Mouse (Mus musculus) stomach, embryonic 14.5 days (tissue): ENCODE measurements around the gene Xkr8. TPM values are rescaled to one million over a fixed set of nuclear protein-coding genes. Genes with fewer than 3 reads are reported as not detected.
"Not testable (repeated sequence)": the region's sequence is repeated elsewhere in the genome, so short reads cannot be mapped to it uniquely, and the experiment has no call there.

Source experiments
- ATAC-seq: fragments of 200-750 bp; cut with Nextera tagmentation; 2 replicates; pipeline ENCODE4 v1.8.0; 2017; ENCODE audit warnings: low read depth, moderate TSS enrichment; ENCODE audit not compliant: insufficient number of reproducible peaks, insufficient read depth, low FRiP score
- H3K27ac ChIP-seq: fragments of 300-500 bp; sonication (generic); 2 replicates; pipeline ENCODE4 v1.5.1; 2014; ENCODE audit warnings: mild to moderate bottlenecking, low read length, moderate library complexity, mixed read lengths
- H3K27me3 ChIP-seq: fragments of 300-500 bp; sonication (generic); 2 replicates; pipeline ENCODE4 v1.6.1; 2014; ENCODE audit warnings: low read length, control low read depth, mixed read lengths; ENCODE audit not compliant: control insufficient read depth, insufficient read depth
- H3K36me3 ChIP-seq: fragments of 300-500 bp; sonication (generic); 2 replicates; pipeline ENCODE4 v1.6.1; 2014; ENCODE audit warnings: mild to moderate bottlenecking, control low read depth, low read length, moderate library complexity, mixed read lengths; ENCODE audit not compliant: control insufficient read depth, insufficient read depth
- H3K4me1 ChIP-seq: fragments of 300-500 bp; sonication (generic); 2 replicates; pipeline ENCODE4 v1.6.1; 2014; ENCODE audit warnings: low read length, control low read depth, mixed read lengths; ENCODE audit not compliant: control insufficient read depth, insufficient read depth
- H3K4me2 ChIP-seq: fragments of 300-500 bp; sonication (generic); replicated peaks from 2 replicates; pipeline ENCODE4 v1.6.1; 2014; ENCODE audit warnings: low read depth, low read length, control low read depth
- H3K4me3 ChIP-seq: fragments of 300-500 bp; sonication (generic); 2 replicates; pipeline ENCODE4 v1.5.1; 2014; ENCODE audit warnings: low read depth, low read length, control low read depth
- H3K9ac ChIP-seq: fragments of 300-500 bp; sonication (generic); replicated peaks from 2 replicates; pipeline ENCODE4 v1.6.1; 2014; ENCODE audit warnings: low read depth, mild to moderate bottlenecking, control low read depth, low read length, moderate library complexity, mixed read lengths
- H3K9me3 ChIP-seq: fragments of 300-500 bp; sonication (generic); 2 replicates; pipeline ENCODE4 v1.6.1; 2016; ENCODE audit warnings: low read depth, low read length, control low read depth; ENCODE audit not compliant: control insufficient read depth
- WGBS: fragments of 180-500 bp; shearing (Covaris S2); extraction: QIAGEN DNeasy Blood & Tissue Kit; methylation state at CpG from one replicate; pipeline ENCODE4 v1.1.7; 2014; 5-methylcytosine and 5-hydroxymethylcytosine counted together
- polyA plus RNA-seq: library from polyadenylated mRNA; unstranded; fragments of >200 nt; fragmentation: Nextera tagmentation; extraction: Ambion mirVana; gene quantifications from 2 replicates; pipeline ENCODE4 v1.2.1, GENCODE M21; 2014

Gene Xkr8
- 4.1 and 6.3 TPM in 2 replicates for polyA plus RNA-seq

DNA sequence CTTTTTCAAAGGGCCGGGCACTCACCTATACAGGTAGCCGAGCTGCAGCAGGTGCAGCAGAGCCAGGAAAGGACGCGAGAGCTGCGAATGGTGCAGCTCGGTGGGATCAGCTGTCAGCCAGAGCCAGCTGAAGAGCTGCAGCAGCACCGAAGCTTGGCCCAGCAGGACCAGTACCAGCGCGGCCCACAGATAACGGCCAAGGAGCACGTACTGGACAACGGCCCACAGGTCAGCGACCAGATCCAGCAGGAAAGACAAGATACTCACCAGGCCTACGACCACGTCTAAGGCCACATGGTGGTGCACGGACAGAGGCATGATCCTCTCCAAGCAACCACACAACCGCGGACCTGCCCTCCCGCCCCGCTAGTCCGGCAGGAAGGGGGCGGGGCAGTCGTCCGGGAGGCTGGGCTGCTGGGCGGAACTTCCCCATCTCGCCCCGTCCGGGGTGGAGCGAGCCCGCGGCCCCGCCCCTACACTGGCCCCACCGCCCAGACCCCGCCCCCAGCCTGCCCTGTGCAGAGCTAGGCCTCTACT is at the start of gene Xkr8:
Xkr8 (minus strand) TSS at position 399 of the 537 bp plus-strand sequence.
- no peak within 1 kb of the TSS for H3K27ac ChIP-seq
- H3K4me3 ChIP-seq, result peak within 1 kb of the TSS; percentile 52
- peak within 1 kb of the TSS; percentile 52 for H3K9ac ChIP-seq
- no peaks in the 10 kb centered on the region for H3K4me1 ChIP-seq
- 2% methylated on average over 33 of the region's 34 CpGs for WGBS
- H3K36me3 ChIP-seq, result no peaks in the 10 kb centered on the region
- H3K27me3 ChIP-seq, result no peaks in the 10 kb centered on the region
- peak; percentile 93 for ATAC-seq
- no peaks in the 10 kb centered on the region for H3K9me3 ChIP-seq
- peak within 1 kb of the TSS; percentile 94 for H3K4me2 ChIP-seq

DNA sequence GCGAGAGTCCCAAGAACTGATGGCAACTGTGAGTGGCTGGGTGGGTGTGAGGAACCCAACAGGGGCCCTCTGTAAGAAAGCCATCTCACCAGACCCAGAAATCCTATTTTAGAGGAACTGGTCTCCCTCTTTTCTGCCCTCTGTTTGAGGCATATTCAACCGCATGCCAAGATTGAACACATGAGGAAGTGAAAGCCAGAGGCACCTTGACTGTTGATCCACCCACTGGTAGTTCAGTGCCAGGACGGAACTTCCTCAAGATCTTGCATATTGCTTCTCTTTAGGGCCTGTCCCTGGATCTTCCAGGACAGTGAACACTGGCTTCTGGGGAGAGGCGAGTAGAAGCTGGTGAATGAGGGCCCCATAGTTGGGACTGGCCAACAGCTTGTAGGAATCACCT is 47.9 kb upstream of the Xkr8 start:
- no peak for ATAC-seq
- H3K27me3 ChIP-seq, result no peaks in the 10 kb centered on the region
- no peak overlapping the region for H3K27ac ChIP-seq
- H3K36me3 ChIP-seq, result peaks cover 41% of the 10 kb centered on the region
- WGBS, result 85% methylated on average over 4 of the region's 4 CpGs
- no peaks in the 10 kb centered on the region for H3K4me1 ChIP-seq
- no peak overlapping the region for H3K4me3 ChIP-seq
- no peaks in the 10 kb centered on the region for H3K9me3 ChIP-seq
- H3K4me2 ChIP-seq, result no peak overlapping the region
- no peak overlapping the region for H3K9ac ChIP-seq

DNA sequence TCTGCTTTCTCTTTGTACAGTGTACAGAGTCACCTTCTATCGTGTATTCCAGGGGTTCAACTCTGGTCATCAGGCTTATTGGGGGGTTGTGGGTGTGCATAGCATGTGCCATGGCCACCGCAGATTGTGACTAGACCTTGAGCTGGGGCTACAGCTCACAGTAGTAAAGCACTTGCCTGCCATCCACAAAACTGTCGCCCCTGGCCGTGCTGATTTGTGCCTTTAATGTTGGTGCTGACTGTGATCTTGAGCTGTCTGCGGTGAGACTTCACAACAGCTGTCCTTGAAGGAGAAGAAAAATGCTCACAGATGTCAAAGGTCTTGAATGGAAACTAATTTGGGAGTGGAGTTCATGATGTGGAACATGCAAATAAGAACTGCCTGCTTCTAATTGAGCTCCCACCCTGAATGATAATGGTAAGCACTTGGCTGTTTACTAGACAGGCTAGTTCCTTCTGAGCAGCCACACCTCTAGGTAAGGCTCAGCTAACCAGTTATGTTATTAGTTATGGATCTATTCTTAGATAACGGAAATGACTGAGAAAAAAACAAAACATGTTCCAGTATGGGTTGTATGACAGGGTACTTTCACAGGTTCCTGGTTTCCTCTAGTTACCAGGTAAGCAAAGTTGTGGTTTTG is 46.3 kb upstream of the Xkr8 start:
- Histone ChIP-seq H3K4me3 (no peak overlapping the region), H3K4me1 (no peaks in the 10 kb centered on the region), H3K9me3 (no peaks in the 10 kb centered on the region), H3K27ac (no peak overlapping the region), H3K36me3 (peaks cover 55% of the 10 kb centered on the region), H3K27me3 (no peaks in the 10 kb centered on the region), H3K9ac (no peak overlapping the region), H3K4me2 (no peak overlapping the region)
- WGBS, result 93% methylated on average over 6 of the region's 6 CpGs
- no peak for ATAC-seq

GRCm38 (mm10) chr4:132776764-132777163 is 44.4 kb upstream of the Xkr8 start:
- 79% methylated on average over 5 of the region's 5 CpGs for WGBS
- no peaks in the 10 kb centered on the region for H3K9me3 ChIP-seq

GRCm38 (mm10) chr4:132774905-132775304 is 42.6 kb upstream of the Xkr8 start:
- no peak overlapping the region for H3K4me2 ChIP-seq
- no peaks in the 10 kb centered on the region for H3K27me3 ChIP-seq
- H3K4me3 ChIP-seq, result no peak overlapping the region
- WGBS, result 83% methylated on average over 3 of the region's 3 CpGs
- no peak overlapping the region for H3K27ac ChIP-seq
- no peak for ATAC-seq
- H3K9ac ChIP-seq, result no peak overlapping the region
- H3K9me3 ChIP-seq, result no peaks in the 10 kb centered on the region
- H3K36me3 ChIP-seq, result peaks cover 84% of the 10 kb centered on the region
- no peaks in the 10 kb centered on the region for H3K4me1 ChIP-seq

More at GRCm38 (mm10) chr4:132776764-132777163, 44.4 kb upstream of the Xkr8 start:
- H3K36me3 ChIP-seq, result peaks cover 72% of the 10 kb centered on the region
- no peak overlapping the region for H3K27ac ChIP-seq
- no peak overlapping the region for H3K9ac ChIP-seq
- no peaks in the 10 kb centered on the region for H3K4me1 ChIP-seq
- H3K27me3 ChIP-seq, result no peaks in the 10 kb centered on the region
- no peak overlapping the region for H3K4me3 ChIP-seq
- no peak overlapping the region for H3K4me2 ChIP-seq
- no peak for ATAC-seq

- no peak for ATAC-seq
- no peak overlapping the region for H3K9ac ChIP-seq
- H3K27ac ChIP-seq, result no peak overlapping the region
- H3K27me3 ChIP-seq, result no peaks in the 10 kb centered on the region
- H3K4me3 ChIP-seq, result no peak overlapping the region
- H3K4me1 ChIP-seq, result 0 out of 2 replicates have a peak, but pooled peaks cover 5% of the 10 kb centered on the region
- 86% methylated on average over 9 of the region's 9 CpGs for WGBS
- no peaks in the 10 kb centered on the region for H3K9me3 ChIP-seq
- peaks cover 57% of the 10 kb centered on the region for H3K36me3 ChIP-seq
- no peak overlapping the region for H3K4me2 ChIP-seq
These were observed 39.4 kb upstream of the Xkr8 start for GRCm38 (mm10) chr4:132771776-132772175.

DNA sequence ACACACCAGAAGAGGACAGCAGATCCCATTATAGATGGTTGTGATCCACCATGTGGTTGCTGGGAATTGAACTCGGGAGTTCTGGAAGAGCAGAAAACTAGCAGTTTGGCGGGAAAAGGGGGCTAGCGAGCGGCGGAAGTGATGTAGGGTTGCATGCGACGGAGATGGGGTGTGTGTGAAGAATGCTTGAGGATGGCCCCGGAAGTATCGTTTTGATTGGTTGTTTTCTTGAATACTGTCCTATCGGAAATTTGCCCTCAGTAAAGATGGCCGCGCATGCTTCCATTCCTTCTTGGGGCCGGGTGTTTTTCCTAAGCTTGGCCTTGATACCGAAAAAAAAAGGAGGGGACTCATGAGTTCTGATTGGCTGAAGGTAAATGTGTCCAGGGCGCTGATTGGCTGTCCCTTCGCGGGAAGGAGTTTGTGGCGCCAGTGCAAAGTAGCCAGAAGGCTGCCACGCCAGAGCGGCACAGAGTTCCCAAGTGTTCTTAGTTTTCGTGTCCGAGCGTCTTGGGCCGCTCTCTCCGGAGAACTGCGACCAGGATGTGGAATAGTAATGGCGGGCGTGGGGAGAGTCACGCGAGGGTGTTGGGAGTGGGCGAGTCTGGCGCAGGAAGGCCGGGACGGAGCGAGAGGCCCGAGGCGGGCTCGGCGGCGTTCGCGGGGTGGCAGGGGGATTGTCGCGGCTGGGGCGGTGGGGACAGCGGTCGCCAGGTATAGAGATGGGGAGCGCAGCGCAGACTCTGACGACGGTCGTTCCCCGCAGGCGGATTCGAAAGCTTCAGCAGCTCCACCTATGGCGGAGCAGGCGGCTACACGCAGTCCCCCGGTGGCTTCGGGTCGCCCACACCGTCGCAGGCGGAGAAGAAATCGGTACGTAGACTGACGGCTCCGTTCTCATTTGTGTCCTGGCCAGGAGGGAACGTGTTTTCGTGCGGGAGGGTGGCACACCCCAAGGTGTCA is 35.8 kb upstream of the Xkr8 start, which contains the start of gene Rpa2:
Rpa2 (plus strand) TSS at position 419 of the 963 bp plus-strand sequence.
- Histone ChIP-seq H3K27me3 (no peaks in the 10 kb centered on the region), H3K27ac (peak within 1 kb of the TSS; percentile 68; the same call in 1 of the 2 replicates), H3K4me1 (0 out of 2 replicates have a peak, but pooled peaks cover 5% of the 10 kb centered on the region), H3K36me3 (peaks cover 23% of the 10 kb centered on the region; the same call in 1 of the 2 replicates), H3K9ac (peak within 1 kb of the TSS; percentile 84), H3K9me3 (no peaks in the 10 kb centered on the region), H3K4me2 (peak within 1 kb of the TSS; percentile 82), H3K4me3 (peak within 1 kb of the TSS; percentile 87)
- WGBS, result under 1% methylated on average over 71 of the region's 71 CpGs
- peak; percentile 95 for ATAC-seq

DNA sequence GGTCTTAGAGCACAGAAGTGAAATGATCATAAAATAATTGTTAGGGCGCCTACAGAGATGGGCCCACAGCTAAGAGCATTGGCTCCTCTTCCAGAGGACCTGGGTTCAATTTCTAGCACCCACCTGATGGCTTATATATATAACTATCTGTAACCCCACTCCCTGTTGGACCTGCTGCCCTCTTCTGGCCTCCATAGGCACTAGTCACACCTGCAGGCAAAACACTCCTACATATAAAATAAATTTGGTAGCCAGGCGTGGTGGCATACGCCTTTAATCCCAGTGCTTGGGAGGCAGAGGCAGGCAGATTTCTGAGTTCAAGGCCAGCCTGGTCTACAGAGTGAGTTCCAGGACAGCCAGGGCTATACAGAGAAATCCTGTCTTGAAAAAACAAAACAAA is 30.8 kb upstream of the Xkr8 start:
- H3K36me3 ChIP-seq, H3K4me3 ChIP-seq, H3K9me3 ChIP-seq, H3K4me1 ChIP-seq, H3K27me3 ChIP-seq, ATAC-seq, H3K4me2 ChIP-seq, H3K9ac ChIP-seq, H3K27ac ChIP-seq: not testable (repeated sequence)
- WGBS, result 70% methylated on average over 3 of the region's 3 CpGs
